ENCODE assay signal across 19 mouse cellular contexts in genomic region chr2:68080872-68081280, GRCm38 (mm10).
A peak's percentile ranks its signal among the peaks of the same experiment; 100 is the strongest.
DNase-seq lines count a peak whose midpoint lies in the region; ATAC-seq lines count a peak whose summit lies in the region.
"Had no signal": no experiment of that assay in that cellular context is flagged by ENCODE, and none has a peak within 500 bp of the region (broad histone marks: within the 10 kb centered on the region; RNA-seq: fewer than 3 reads in every experiment).

No protein-coding gene starts in this region.

- DNase-seq in cerebellum, adult 11 months, result no peak
- peak; percentile 13 to 35 for DNase-seq in frontal cortex, adult 2 months (ENCODE audit: extremely low spot score in 1 of 2, low spot score in 1 of 2)
- no peak for DNase-seq in frontal cortex, postnatal 14 days (ENCODE audit: low spot score in 2 of 2)
- peak; percentile 61 for DNase-seq in retina, postnatal 1 day
- DNase-seq in retina, embryonic 14.5 days (ENCODE audit: low spot score), result no peak
- DNase-seq in heart, postnatal 36 days, result no peak
- DNase-seq: adrenal gland, postnatal 10 days; cerebellum, postnatal 14 days; gastrocnemius, postnatal 14 days; heart, adult 11 months; heart, postnatal 10 days; kidney, adult 18-20 months; liver; lung, postnatal 4 days; right cerebral cortex, adult 18-20 months; right cerebral cortex, postnatal 4 days; thymus, adult 18-20 months; thymus, postnatal 36 days had no signal

- 0 out of 2 replicates have a peak, but pooled peaks have one; percentile 70 for ATAC-seq in cerebellum, adult (ENCODE audit: insufficient number of reproducible peaks, low FRiP score, low TSS enrichment)

- intact Hi-C loops in heart, postnatal 36 days (cut with DNase I), result no loop called here

Comparison
In these comparisons a context has a peak if more than half of its experiments do, and no peak if none do; other contexts are left out.
1. DNase-seq: peak in frontal cortex, adult 2 months (2 of 2) and retina, postnatal 1 day (single experiment); none in cerebellum, adult 11 months (single experiment), frontal cortex, postnatal 14 days (0 of 2), retina, embryonic 14.5 days (single experiment) and heart, postnatal 36 days (0 of 2).